10 mouse cellular contexts compared by ENCODE assay signal in genomic region chr8:87926098-87926890, GRCm38 (mm10). TPM values are rescaled to one million over a fixed set of nuclear protein-coding genes. Genes with fewer than 3 reads are reported as not detected.
DNase-seq lines count a peak whose midpoint lies in the region; ATAC-seq and TF ChIP-seq lines count a peak whose summit lies in the region.
"Had no signal": no experiment of that assay in that cellular context is flagged by ENCODE, and none has a peak within 500 bp of the region (broad histone marks: within the 10 kb centered on the region; RNA-seq: fewer than 3 reads in every experiment).

No protein-coding gene starts in this region.

- H3K4me2 ChIP-seq in heart, embryonic 15.5 days, result no peak overlapping the region
- no peak overlapping the region for H3K4me2 ChIP-seq in heart, embryonic 11.5 days
- no peak overlapping the region for H3K4me2 ChIP-seq in hindbrain, embryonic 15.5 days
- H3K4me2 ChIP-seq in forebrain, postnatal 0 days (ENCODE audit: low read depth), result no peak overlapping the region

- no peak for TF ChIP-seq CTCF in forebrain, postnatal 0 days (IDR thresholded peaks at IDR 0.05; ENCODE audit: low read depth)

- no peaks in the 10 kb centered on the region for H3K36me3 ChIP-seq in heart, embryonic 15.5 days
- no peaks in the 10 kb centered on the region for H3K36me3 ChIP-seq in heart, embryonic 11.5 days (ENCODE audit: control insufficient read depth, insufficient read depth, low read length)
- H3K36me3 ChIP-seq in hindbrain, embryonic 15.5 days, result no peaks in the 10 kb centered on the region
- no peaks in the 10 kb centered on the region for H3K36me3 ChIP-seq in forebrain, postnatal 0 days (ENCODE audit: insufficient read depth)

- H3K4me1 ChIP-seq in heart, embryonic 15.5 days (replicated peaks), result peaks cover 13% of the 10 kb centered on the region
- peaks cover 7% of the 10 kb centered on the region; the same call in 1 of the 2 replicates for H3K4me1 ChIP-seq in heart, embryonic 11.5 days (ENCODE audit: control insufficient read depth, insufficient read depth, low read length)
- peaks cover 42% of the 10 kb centered on the region for H3K4me1 ChIP-seq in hindbrain, embryonic 15.5 days (replicated peaks)
- H3K4me1 ChIP-seq in forebrain, postnatal 0 days (ENCODE audit: insufficient read depth), result peaks cover 3% of the 10 kb centered on the region; the same call in 1 of the 2 replicates

- ATAC-seq in heart, embryonic 15.5 days (replicated peaks; ENCODE audit: insufficient number of reproducible peaks, insufficient read depth, low FRiP score, low read depth), result no peak
- no peak for ATAC-seq in heart, embryonic 11.5 days (replicated peaks; ENCODE audit: insufficient number of reproducible peaks, low FRiP score, low TSS enrichment)
- no peak for ATAC-seq in hindbrain, embryonic 15.5 days (ENCODE audit: low FRiP score, low read depth)
- ATAC-seq in forebrain, postnatal 0 days, result no peak

- peak; percentile 62 for DNase-seq in 416B (ENCODE audit: low read depth)
- DNase-seq in cerebellum, adult 18-20 months, result peak; percentile 56 to 59
- no peak for DNase-seq in right cerebral cortex, postnatal 36 days (ENCODE audit: low spot score in 2 of 2)
- no peak for DNase-seq in thymus, postnatal 25 days
- DNase-seq in forebrain, postnatal 0 days, result no peak
- DNase-seq: lung, postnatal 14 days had no signal

- H3K4me3 ChIP-seq in heart, embryonic 15.5 days, result no peak overlapping the region
- no peak overlapping the region for H3K4me3 ChIP-seq in heart, embryonic 11.5 days (ENCODE audit: low read depth, low read length)
- no peak overlapping the region for H3K4me3 ChIP-seq in hindbrain, embryonic 15.5 days
- H3K4me3 ChIP-seq in forebrain, postnatal 0 days (ENCODE audit: low read depth, low read length), result no peak overlapping the region

- H3K27ac ChIP-seq in heart, embryonic 15.5 days, result peak overlapping the region; percentile 6; the same call in 1 of the 2 replicates
- H3K27ac ChIP-seq in heart, embryonic 11.5 days (ENCODE audit: low read depth, low read length), result no peak overlapping the region
- H3K27ac ChIP-seq in hindbrain, embryonic 15.5 days (replicated peaks), result 0 out of 2 replicates have a peak overlapping the region, but pooled peaks have one; percentile 7
- no peak overlapping the region for H3K27ac ChIP-seq in forebrain, postnatal 0 days (ENCODE audit: low read depth, low read length)

- no peak overlapping the region for H3K9ac ChIP-seq in heart, embryonic 15.5 days
- H3K9ac ChIP-seq in heart, embryonic 11.5 days (ENCODE audit: low read depth, low read length), result no peak overlapping the region
- H3K9ac ChIP-seq in hindbrain, embryonic 15.5 days, result no peak overlapping the region
- no peak overlapping the region for H3K9ac ChIP-seq in forebrain, postnatal 0 days

- WGBS in heart, embryonic 15.5 days, result 65% methylated on average over 7 of the region's 7 CpGs
- WGBS in heart, embryonic 11.5 days (ENCODE audit: insufficient replicate concordance), result 76% methylated on average over 7 of the region's 7 CpGs
- 61% methylated on average over 7 of the region's 7 CpGs for WGBS in hindbrain, embryonic 15.5 days
- 60% methylated on average over 7 of the region's 7 CpGs for WGBS in forebrain, postnatal 0 days

- no peaks in the 10 kb centered on the region for H3K27me3 ChIP-seq in heart, embryonic 15.5 days
- no peaks in the 10 kb centered on the region for H3K27me3 ChIP-seq in heart, embryonic 11.5 days (ENCODE audit: control insufficient read depth, insufficient read depth, low read length)
- H3K27me3 ChIP-seq in hindbrain, embryonic 15.5 days, result no peaks in the 10 kb centered on the region
- no peaks in the 10 kb centered on the region for H3K27me3 ChIP-seq in forebrain, postnatal 0 days (ENCODE audit: insufficient read depth, low read length)

- H3K9me3 ChIP-seq in heart, embryonic 15.5 days (replicated peaks), result no peaks in the 10 kb centered on the region
- H3K9me3 ChIP-seq in heart, embryonic 11.5 days (replicated peaks; ENCODE audit: control insufficient read depth, low read length), result no peaks in the 10 kb centered on the region
- H3K9me3 ChIP-seq in hindbrain, embryonic 15.5 days, result no peaks in the 10 kb centered on the region
- H3K9me3 ChIP-seq in forebrain, postnatal 0 days (ENCODE audit: low read length), result no peaks in the 10 kb centered on the region

RNA-seq across cellular contexts. Expression of gene Zfp423, which starts 33.1 kb away (rescaled TPM):
- polyA plus RNA-seq in heart, embryonic 15.5 days (2015; fragmentation: Nextera tagmentation; extraction: Ambion mirVana), result 3.6 and 6.6 TPM in 2 replicates
- 8.2 and 8.9 TPM in 2 replicates for polyA plus RNA-seq in heart, embryonic 11.5 days (2014; fragmentation: Nextera tagmentation; extraction: Ambion mirVana)
- polyA plus RNA-seq in hindbrain, embryonic 15.5 days (2015; fragmentation: Nextera tagmentation; extraction: Ambion mirVana), result 28.6 and 33.4 TPM in 2 replicates
- total RNA-seq in forebrain, postnatal 0 days (2014; rRNA removed), result 32.5 and 34.6 TPM in 2 replicates
- polyA plus RNA-seq in forebrain, postnatal 0 days (2015; fragmentation: Nextera tagmentation; extraction: Ambion mirVana), result 10.7 and 18.4 TPM in 2 replicates
- total RNA-seq: MEL had no signal

Comparison
In these comparisons a context has a peak if more than half of its experiments do, and no peak if none do; other contexts are left out.
1. H3K27ac ChIP-seq: peak in heart, embryonic 15.5 days (single experiment) and hindbrain, embryonic 15.5 days (single experiment); none in heart, embryonic 11.5 days (single experiment) and forebrain, postnatal 0 days (single experiment).
2. DNase-seq: peak in 416B (single experiment) and cerebellum, adult 18-20 months (2 of 2); none in right cerebral cortex, postnatal 36 days (0 of 2), thymus, postnatal 25 days (single experiment) and forebrain, postnatal 0 days (single experiment).